Mouse (Mus musculus): Measurements from ENCODE around the gene Olfr58.
"Not testable (repeated sequence)": the region's sequence is repeated elsewhere in the genome, so short reads cannot be mapped to it uniquely, and the experiment has no call there.

The Olfr58 gene

GRCm38 (mm10) chr9:19779983-19780382 lies at the start of gene Olfr58:
Gene Olfr58 (plus strand): TSS chr9:19780283.
- no peak for DNase-seq (ENCODE audit: low spot score in 2 of 2)

GRCm38 (mm10) chr9:19769136-19769535 lies 10.9 kb upstream of the Olfr58 start:
- no peak for DNase-seq (ENCODE audit: low spot score in 2 of 2)

- no peak for DNase-seq (ENCODE audit: low spot score in 2 of 2)
These were observed 10.4 kb upstream of the Olfr58 start for GRCm38 (mm10) chr9:19769701-19770100.

GRCm38 (mm10) chr9:19803000-19803399 lies 22.9 kb downstream of the Olfr58 start:
- no peak for DNase-seq (ENCODE audit: low spot score in 2 of 2)

- not testable (repeated sequence) for DNase-seq (ENCODE audit: low spot score in 2 of 2)
These were observed 24.5 kb downstream of the Olfr58 start, which contains the start of gene Olfr859 for GRCm38 (mm10) chr9:19804606-19805005. Gene Olfr859 (plus strand): TSS chr9:19804906.

Data from frontal cortex, postnatal 36 days (tissue).